Mouse (Mus musculus) stomach, postnatal 0 days (tissue): ENCODE data around the gene A630023A22Rik. TPM values are rescaled to one million over a fixed set of nuclear protein-coding genes. Genes with fewer than 3 reads are reported as not detected.

Experiments used
- ATAC-seq: fragments of 200-750 bp; cut with Nextera tagmentation; 2 replicates; pipeline ENCODE4 v1.8.0; 2017; ENCODE audit not compliant: low FRiP score, low TSS enrichment
- DNase-seq: peaks from one replicate; pipeline ENCODE4 v3.0.0-alpha.2; 2016; ENCODE audit warnings: low spot score
- H3K27ac ChIP-seq: fragments of 300-500 bp; sonication (generic); replicated peaks from 2 replicates; pipeline ENCODE4 v1.5.1; 2014; ENCODE audit warnings: mild to moderate bottlenecking, control low read depth
- H3K27me3 ChIP-seq: fragments of 300-500 bp; sonication (generic); 2 replicates; pipeline ENCODE4 v1.6.1; 2014; ENCODE audit warnings: low read length; ENCODE audit not compliant: control insufficient read depth, insufficient read depth
- H3K36me3 ChIP-seq: fragments of 300-500 bp; sonication (generic); 2 replicates; pipeline ENCODE4 v1.6.1; 2014; ENCODE audit warnings: low read length, mixed read lengths; ENCODE audit not compliant: control insufficient read depth, insufficient read depth
- H3K4me1 ChIP-seq: fragments of 300-500 bp; sonication (generic); replicated peaks from 2 replicates; pipeline ENCODE4 v1.6.1; 2014; ENCODE audit warnings: antibody characterized with exemption; ENCODE audit not compliant: control insufficient read depth, insufficient read depth
- H3K4me2 ChIP-seq: fragments of 300-500 bp; sonication (generic); replicated peaks from 2 replicates; pipeline ENCODE4 v1.6.1; 2014; ENCODE audit warnings: low read depth, mild to moderate bottlenecking, control low read depth, moderate library complexity
- H3K4me3 ChIP-seq: fragments of 300-500 bp; sonication (generic); 2 replicates; pipeline ENCODE4 v1.5.1; 2014; ENCODE audit warnings: low read depth, low read length, control low read depth
- H3K9ac ChIP-seq: fragments of 300-500 bp; sonication (generic); 2 replicates; pipeline ENCODE4 v1.6.1; 2014; ENCODE audit warnings: mild to moderate bottlenecking, low read length, control low read depth, mixed read lengths
- H3K9me3 ChIP-seq: fragments of 300-500 bp; sonication (generic); 2 replicates; pipeline ENCODE4 v1.6.1; 2016; ENCODE audit warnings: low read length; ENCODE audit not compliant: control insufficient read depth
- CTCF ChIP-seq: IDR thresholded peaks from 2 replicates; pipeline ENCODE4 v1.5.1; 2016; ENCODE audit warnings: antibody characterized with exemption, low read depth, mild to moderate bottlenecking, moderate library complexity
- EP300 ChIP-seq: optimal IDR thresholded peaks from 2 replicates; pipeline ENCODE3; 2016; ENCODE audit warnings: antibody characterized with exemption
- WGBS: fragments of 180-500 bp; shearing (Covaris S2); extraction: QIAGEN DNeasy Blood & Tissue Kit; methylation state at CpG from one replicate; pipeline ENCODE4 v1.1.7; 2014; 5-methylcytosine and 5-hydroxymethylcytosine counted together
- polyA plus RNA-seq: library from polyadenylated mRNA; unstranded; fragments of >200 nt; fragmentation: Nextera tagmentation; extraction: Ambion mirVana; gene quantifications from 2 replicates; pipeline ENCODE4 v1.2.1, GENCODE M21; 2015

The A630023A22Rik gene
- polyA plus RNA-seq, 1 experiment from 2014 or later: 0.15 TPM

DNA sequence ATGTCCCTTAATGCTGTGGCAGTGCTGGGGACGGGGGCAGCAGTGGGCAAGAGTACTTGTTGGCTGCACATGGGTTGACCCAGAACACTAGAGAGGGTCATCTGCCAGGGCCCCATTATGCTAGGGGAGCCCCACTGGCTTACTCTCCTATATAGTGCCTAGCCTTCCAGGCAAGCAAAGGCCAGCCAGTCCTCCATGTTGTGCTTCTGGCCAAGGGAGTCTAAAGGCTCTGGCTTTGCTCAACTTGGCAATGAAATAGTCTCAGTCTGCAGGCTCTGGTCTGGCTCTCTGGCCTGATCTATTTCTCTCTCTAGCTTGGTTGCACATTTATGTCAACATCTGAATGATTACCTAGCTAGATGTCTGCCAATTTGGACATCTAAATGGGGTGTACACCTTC lies 9.7 kb downstream of the A630023A22Rik start:
- Histone ChIP-seq H3K27me3 (no peaks in the 10 kb centered on the region), H3K9ac (no peak overlapping the region), H3K9me3 (no peaks in the 10 kb centered on the region), H3K4me1 (no peaks in the 10 kb centered on the region), H3K27ac (no peak overlapping the region), H3K4me3 (no peak overlapping the region), H3K36me3 (no peaks in the 10 kb centered on the region), H3K4me2 (no peak overlapping the region)
- no peak for DNase-seq
- whole genome bisulfite sequencing: 95% methylated on average over 1 of the region's 1 CpGs
- no peak for TF ChIP-seq CTCF
- TF ChIP-seq EP300: no peak
- no peak for ATAC-seq

GRCm38 (mm10) chr14:34091475-34091874 lies 11.1 kb downstream of the A630023A22Rik start:
- no peaks in the 10 kb centered on the region for H3K36me3 ChIP-seq
- TF ChIP-seq EP300: no peak
- WGBS: 83% methylated on average over 5 of the region's 5 CpGs
- H3K27me3 ChIP-seq: no peaks in the 10 kb centered on the region
- H3K4me1 ChIP-seq: no peaks in the 10 kb centered on the region
- DNase-seq (no peak), ATAC-seq (no peak)
- H3K4me2 ChIP-seq: no peak overlapping the region
- H3K4me3 ChIP-seq: no peak overlapping the region
- H3K27ac ChIP-seq: no peak overlapping the region
- no peak overlapping the region for H3K9ac ChIP-seq
- no peaks in the 10 kb centered on the region for H3K9me3 ChIP-seq

DNA sequence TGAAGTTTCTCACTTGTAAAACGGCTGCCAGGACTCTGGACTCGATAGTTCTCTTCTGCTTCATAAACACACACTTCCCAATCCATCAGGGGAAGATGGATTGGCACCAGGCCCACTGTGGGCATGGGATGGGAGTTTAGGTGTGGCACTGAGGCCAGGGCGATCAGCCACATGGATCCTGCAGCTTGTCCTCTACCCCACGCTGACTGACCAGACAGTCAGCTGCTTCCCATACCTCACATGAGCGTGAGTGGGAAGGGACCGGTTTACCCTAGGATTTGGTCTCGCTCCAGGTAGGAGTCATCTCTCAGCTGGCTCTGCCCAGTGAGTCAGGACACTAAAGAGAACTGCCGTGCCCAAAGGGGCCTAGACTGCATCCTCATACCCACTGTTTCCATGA lies 12.8 kb downstream of the A630023A22Rik start:
- Histone ChIP-seq H3K27me3 (no peaks in the 10 kb centered on the region), H3K4me2 (no peak overlapping the region), H3K4me1 (no peaks in the 10 kb centered on the region), H3K9ac (no peak overlapping the region), H3K27ac (no peak overlapping the region), H3K4me3 (no peak overlapping the region), H3K36me3 (no peaks in the 10 kb centered on the region), H3K9me3 (no peaks in the 10 kb centered on the region)
- 60% methylated on average over 8 of the region's 8 CpGs for WGBS
- TF ChIP-seq CTCF (no peak), EP300 (no peak)
- DNase-seq (no peak), ATAC-seq (no peak)

DNA sequence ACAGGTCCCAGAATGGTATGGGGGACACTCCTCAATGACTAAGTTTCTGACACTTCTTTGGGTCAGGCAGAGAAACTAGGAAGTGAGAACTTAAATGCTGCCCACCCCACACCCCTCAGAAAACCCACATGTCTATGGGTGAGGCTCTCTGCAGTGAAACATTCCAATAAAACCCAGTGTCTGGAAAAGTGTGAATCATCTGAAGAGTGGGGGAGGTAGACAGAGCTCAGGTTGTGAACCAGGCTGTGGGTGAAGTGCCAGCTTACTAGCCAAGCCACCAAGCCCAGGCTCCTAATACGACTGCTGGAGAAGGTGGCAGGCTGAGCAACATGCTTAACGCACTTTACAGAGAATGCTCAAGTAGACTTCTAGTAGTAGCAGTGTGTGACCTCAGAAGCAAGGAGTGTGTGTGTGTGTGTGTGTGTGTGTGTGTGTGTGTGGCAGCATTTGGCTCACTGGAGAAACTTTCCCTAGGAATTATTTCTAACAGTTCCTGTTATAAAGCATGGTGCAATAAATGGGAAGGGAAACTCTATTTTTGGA lies 14.6 kb downstream of the A630023A22Rik start:
- H3K9ac ChIP-seq: no peak overlapping the region
- WGBS: 56% methylated on average over 2 of the region's 2 CpGs
- TF ChIP-seq EP300 (no peak), CTCF (no peak)
- no peaks in the 10 kb centered on the region for H3K4me1 ChIP-seq
- H3K27ac ChIP-seq: no peak overlapping the region
- H3K4me3 ChIP-seq: no peak overlapping the region
- DNase-seq: no peak
- no peak overlapping the region for H3K4me2 ChIP-seq
- H3K36me3 ChIP-seq: no peaks in the 10 kb centered on the region
- H3K9me3 ChIP-seq: no peaks in the 10 kb centered on the region
- no peak for ATAC-seq
- no peaks in the 10 kb centered on the region for H3K27me3 ChIP-seq

DNA sequence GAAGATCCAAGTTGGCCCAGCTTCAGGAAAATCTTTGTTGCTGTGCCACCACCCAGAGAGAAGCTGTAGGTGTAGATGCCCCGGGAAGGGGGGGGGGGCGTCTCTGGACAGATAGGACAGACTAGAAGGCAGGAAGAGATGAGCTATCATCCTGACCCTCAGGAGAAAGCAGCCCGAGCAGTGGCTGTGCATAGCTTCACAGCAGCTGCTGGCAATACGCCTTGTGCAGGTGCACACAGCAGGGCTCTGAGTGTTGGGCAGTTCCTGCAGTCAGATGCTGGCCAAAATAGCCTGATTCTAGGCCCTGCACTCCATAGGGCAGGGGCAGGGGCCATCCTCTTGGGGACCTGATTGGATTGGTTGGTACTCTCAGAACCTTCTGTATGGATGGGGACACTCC lies 15.7 kb downstream of the A630023A22Rik start:
- Histone ChIP-seq H3K4me3 (peak overlapping the region; percentile 17), H3K4me2 (peak overlapping the region; percentile 34), H3K27ac (no peak overlapping the region), H3K9me3 (no peaks in the 10 kb centered on the region), H3K4me1 (no peaks in the 10 kb centered on the region), H3K36me3 (no peaks in the 10 kb centered on the region), H3K27me3 (no peaks in the 10 kb centered on the region), H3K9ac (peak overlapping the region; percentile 27; the same call in 1 of the 2 replicates)
- TF ChIP-seq CTCF: no peak
- no peak for TF ChIP-seq EP300
- ATAC-seq (no peak), DNase-seq (no peak)
- 44% methylated on average over 3 of the region's 4 CpGs for WGBS

- ATAC-seq (peak; percentile 72; the same call in 1 of the 2 replicates), DNase-seq (peak; percentile 58)
- Histone ChIP-seq H3K27me3 (no peaks in the 10 kb centered on the region), H3K9me3 (no peaks in the 10 kb centered on the region), H3K4me3 (peak within 1 kb of the TSS; percentile 17), H3K4me1 (no peaks in the 10 kb centered on the region), H3K9ac (peak within 1 kb of the TSS; percentile 27; the same call in 1 of the 2 replicates), H3K4me2 (peak within 1 kb of the TSS; percentile 34), H3K27ac (no peak within 1 kb of the TSS), H3K36me3 (no peaks in the 10 kb centered on the region)
- TF ChIP-seq EP300 (no peak), CTCF (no peak)
- 20% methylated on average over 4 of the region's 4 CpGs for WGBS
Measured at GRCm38 (mm10) chr14:34085731-34086130, 16.8 kb downstream of the A630023A22Rik start, which contains the start of gene Anxa8. Gene Anxa8 (plus strand): TSS chr14:34085981.
